Mouse (Mus musculus) T-helper 2 cell (primary cell): ENCODE data around the gene Creb1.
"Not testable (repeated sequence)": the region's sequence is repeated elsewhere in the genome, so short reads cannot be mapped to it uniquely, and the experiment has no call there.

Source experiments
- in situ Hi-C: fragments of 300-600 bp; cut with MboI, MseI; formaldehyde crosslinking; loops from one replicate; pipeline ENCODE4 v1.15.1; 2025; ENCODE audit warnings: high pct_unique_total_duplicates

The Creb1 gene

DNA sequence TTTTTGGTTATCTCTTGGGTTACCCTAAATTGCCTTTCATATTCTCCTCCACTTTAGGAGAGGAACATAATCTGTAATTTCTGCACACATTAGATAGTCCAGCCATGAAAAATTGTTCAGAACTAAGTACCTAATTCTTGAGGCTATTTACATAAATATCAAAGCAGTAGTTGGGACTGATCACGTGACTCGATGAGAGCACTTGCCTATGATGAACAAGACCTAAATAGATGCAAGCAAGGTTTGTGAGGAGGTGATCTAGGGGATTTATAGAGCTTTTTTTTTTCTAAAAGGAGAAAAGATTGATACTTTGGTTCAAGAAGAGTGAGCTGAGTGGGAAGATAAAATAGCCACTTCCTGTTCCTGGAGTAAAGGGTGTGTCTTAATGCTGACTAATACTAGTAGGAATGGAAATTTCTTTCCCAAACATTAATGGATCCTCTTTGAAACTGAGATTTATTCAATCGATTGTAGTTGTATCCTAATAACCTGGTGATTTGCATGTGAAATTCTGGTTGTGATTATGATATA is 6.5 kb downstream of the Creb1 start:
- in situ Hi-C loops, result no loop called here

DNA sequence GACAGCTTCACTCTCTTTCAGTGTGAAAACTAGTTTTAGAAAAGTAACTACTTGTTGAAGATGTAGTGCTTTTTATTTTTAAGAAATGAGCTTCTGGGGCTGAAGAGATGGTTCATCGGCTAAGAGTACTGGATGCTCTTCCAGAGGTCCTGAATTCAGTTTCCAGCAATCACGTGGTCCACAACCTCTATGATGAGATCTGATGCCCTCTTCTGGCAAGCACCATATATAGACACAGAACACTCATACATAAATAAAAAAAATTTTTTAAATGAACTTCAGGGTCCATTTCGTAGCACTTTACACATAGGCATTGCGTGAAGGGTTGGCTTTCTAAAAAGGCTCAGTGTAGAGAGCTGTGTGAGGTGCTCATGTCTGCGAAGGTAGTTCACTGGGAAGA is 11.3 kb downstream of the Creb1 start:
- in situ Hi-C loops, result no loop called here

DNA sequence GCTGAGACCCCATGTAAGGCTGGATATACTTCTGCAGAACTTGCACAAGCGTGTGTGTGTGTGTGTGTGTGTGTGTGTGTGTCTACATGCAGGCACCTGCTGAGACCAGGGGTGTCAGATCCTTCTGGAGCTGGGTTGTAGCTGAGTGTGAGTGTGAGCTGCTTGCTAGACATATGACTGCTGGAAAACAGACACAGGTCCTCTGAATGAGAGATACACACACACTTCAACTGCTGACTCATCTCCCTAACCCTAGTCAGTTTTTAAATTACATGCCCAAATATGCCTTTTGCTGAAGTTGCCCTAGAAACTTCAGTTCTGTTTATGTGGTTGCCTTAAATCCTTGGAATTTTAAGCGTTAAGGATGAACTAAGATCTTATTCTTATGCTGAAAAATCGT is 13.6 kb downstream of the Creb1 start:
- in situ Hi-C loops, result no loop called here

DNA sequence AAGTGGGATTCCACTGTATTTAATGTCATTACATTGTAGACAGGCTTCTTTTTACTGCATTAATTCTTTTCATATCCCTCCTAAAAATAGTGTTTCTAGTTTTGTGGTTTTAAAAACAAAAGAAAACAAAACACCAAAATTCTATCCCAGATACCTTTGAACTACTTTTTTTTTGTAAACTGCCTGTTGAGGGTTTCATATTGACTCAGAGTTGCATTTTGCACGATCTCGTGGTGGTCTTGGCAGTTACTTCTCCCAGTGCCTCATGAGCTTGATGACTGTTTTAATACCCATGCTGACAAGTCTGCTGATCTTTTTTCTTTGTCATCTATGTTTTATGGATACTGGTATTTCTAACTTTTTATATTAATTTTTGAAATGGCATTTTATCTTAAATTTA is 16.9 kb downstream of the Creb1 start:
- in situ Hi-C loops, result no loop called here

DNA sequence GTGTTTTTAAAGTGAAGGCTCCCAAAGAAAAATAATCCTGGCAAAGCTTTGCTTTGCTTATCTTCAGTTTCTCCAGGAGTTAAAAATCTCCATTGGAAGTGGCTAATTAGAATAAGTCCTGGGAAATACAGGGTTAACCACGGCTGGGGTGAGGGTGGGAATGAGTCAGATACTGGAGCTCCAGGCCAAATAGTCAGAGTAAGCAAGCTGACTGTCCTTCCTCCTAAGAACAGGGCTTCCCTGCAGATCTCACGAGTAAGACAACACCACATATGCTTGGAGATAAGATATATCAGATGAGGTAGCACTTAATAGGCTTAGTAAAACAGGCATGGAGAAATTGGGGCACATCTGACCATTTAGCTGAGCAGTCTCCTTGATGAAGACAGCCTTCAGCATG is 19.5 kb downstream of the Creb1 start:
- in situ Hi-C loops, result no loop called here

DNA sequence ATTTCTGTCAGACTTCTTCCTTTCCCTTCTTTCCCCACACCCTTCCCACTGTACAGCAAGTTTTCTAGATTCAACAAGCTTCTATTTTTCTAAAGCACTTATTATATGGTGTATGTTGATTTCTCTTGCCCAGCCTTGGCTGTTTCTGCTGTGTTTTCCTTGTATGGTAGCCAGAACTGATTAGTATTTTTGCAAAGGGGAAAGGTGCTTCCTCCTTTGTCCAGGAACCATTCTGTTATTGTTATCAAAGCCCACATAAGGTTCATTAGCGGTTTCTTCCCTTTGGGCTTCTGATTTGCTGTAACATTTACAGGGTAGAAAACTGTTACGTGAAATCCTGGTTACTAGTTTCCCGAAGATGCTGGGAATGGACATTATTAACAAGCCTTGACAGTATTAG is 27.7 kb downstream of the Creb1 start:
- in situ Hi-C loops, result loop anchor here (10.0 kb wide), 1 partner anchor 1495 kb away; no protein-coding TSS in a partner anchor

DNA sequence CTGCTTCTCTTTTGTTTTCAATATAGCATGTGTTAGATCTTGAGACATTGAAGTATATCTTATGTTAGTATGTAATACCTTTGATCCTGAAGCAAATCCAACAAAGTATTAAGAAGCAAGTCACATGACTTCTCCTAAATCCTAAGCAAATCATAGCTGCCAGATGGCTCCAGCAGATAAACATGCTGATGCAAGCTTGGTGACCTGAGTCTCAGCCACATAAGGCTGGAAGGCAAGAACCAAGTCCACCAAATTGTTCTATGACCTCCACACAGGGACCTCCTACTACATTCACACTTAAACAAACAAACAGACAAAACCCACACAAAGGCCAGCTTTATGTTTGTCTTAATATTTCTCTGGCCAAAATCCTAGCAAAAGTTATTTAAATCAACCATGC is 35.8 kb downstream of the Creb1 start:
- in situ Hi-C loops, result loop anchor here (10.0 kb wide), 1 partner anchor 1503 kb away; no protein-coding TSS in a partner anchor

DNA sequence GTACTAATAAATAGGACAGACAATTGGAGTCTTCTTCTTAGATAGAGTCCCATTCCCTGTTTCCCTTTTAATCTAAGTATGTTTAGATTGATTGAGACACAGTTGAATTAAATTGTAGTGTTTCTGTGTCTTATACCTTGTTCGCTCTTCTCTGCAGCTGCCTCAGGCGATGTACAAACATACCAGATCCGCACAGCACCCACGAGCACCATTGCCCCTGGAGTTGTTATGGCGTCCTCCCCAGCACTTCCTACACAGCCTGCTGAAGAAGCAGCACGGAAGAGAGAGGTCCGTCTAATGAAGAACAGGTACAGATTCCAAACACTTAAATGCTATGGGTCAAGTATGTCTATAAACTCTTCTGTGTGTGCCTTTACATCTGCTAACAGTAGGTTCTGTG is 43.6 kb downstream of the Creb1 start:
- in situ Hi-C loops, result no loop called here

DNA sequence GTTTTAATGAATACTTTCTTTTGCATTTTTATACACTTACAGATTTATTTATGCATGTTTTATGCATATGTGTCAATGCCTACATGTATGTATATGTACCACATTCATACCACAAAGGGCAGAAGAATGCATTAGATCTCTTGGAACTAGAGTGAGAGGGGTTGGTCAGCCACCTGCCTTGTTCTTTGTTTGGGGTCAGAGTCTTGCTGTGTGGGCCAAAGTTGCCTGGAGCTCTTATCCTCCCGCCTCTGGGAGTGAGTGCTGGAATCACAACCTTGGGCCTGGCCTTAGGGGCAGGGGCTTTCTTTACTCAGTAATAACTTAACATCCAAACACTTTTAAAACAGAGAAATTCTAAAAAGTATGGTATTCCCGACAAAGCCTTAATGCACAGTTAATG is 44.3 kb downstream of the Creb1 start:
- in situ Hi-C loops, result no loop called here

DNA sequence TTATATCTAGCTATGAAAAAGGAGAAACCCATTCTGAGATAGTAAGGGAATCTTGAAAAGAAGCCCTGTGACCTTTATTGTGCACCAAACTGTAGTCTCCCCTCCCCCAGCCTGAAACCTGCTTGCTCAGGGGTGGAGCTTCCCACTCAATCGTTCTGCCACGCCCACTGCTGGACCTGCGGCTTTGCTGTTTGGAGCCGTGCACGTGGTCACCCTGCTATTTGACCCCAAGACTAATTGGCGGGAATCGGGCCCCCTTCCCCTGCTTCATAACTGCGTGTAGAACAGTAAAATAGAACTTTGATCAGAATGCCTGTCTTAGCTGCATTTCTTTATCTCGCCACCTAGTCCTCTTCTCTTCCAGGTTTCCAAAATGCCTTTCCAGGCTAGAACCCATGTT is 45.5 kb downstream of the Creb1 start:
- in situ Hi-C loops, result not testable (repeated sequence)

DNA sequence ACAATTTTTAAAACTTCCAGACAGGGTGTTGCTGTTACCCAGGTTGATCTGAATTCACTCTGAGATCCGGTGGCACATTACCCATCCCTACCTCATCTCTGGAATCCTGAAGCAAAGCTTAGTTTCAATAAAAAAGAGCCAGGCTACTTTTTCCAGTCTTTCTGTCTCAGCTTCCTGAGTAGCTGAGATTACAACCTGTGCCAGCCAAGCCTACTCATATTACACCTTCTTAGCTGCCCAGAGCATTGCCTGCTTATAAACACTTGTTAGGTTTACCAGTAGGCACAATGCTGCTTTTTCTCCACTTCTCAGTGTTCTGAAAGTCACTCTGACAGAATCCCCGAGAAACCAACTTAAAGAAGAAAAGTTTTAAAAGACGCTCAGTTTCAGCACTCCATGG is 46.4 kb downstream of the Creb1 start:
- in situ Hi-C loops, result no loop called here

DNA sequence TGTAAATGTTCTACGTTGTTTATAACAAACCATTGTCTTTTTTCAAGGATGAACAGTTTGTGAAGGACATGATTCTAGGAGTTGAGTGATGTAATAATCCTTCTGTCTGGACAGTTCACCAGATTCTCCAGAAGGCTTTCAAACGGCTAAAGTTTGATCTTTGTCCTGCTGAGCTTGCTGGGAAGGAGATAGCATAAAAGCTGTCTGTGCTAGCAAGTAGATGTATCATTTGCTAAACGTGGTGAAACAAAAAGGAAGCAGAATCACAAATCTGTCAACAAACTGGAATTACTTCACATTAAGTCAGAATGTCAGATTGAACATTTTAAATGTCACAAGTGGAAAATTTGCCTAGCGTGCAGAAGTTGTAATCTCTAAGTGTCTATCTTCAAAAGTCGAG is 66.5 kb downstream of the Creb1 start:
- in situ Hi-C loops, result no loop called here

DNA sequence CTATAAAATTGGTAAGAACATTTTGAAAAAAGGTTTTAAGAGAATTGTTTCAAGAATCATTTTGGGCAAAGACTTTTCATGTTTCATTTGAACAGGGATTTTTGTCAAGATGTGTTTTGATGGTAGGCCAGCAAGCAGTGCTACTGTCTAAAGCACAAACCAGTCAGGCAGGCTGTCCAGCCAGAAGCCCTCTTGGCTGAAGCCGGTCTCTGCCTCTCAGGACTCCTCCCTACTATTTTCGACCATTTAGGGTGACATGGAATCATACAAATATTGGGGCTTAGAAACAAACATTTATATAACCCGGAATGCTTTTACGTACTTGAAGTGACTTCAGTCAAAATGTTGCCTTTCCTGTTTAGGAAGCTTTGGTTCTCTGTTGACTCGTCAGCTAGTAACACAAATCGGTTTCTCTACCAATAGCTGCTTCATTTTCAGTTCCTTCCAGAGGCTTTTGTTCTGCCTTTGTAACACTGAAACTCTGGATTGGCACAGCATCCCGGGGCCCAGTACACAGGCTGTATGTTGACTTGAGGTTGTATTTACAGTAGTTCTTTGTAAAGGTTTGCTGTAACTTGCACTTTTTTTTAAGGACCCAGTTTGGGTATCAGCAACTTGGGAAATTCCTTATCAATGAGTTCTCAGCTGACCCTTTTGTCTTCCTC is 68.1 kb downstream of the Creb1 start:
- in situ Hi-C loops, result no loop called here

DNA sequence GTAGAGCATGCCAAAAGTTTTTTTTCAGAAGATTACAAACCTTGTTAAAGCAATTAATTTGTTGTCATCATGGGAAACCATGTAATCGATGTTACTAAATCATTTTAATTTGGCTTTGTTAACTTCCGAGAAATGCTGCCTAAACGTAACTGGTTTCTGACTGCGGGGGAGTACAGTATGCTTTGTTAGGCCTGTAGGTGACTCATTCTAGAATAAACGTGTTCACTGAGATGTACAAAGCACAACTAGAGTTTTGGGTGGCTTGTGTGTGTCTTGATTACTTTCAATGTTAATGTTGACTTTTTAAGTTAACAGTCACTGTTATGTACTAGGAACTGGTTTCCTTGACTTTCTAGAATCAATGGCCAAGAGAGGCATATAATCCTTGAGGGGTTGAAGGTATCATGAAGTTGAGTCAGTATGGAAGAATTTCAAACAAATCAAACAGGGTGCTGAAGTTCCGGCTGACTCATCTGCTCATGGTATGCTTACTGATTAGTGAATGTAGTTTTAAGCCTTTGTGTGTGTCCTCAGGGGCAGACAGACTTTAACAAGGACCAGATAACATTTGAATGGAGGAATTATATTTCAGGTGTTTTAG is 68.9 kb downstream of the Creb1 start:
- in situ Hi-C loops, result no loop called here

DNA sequence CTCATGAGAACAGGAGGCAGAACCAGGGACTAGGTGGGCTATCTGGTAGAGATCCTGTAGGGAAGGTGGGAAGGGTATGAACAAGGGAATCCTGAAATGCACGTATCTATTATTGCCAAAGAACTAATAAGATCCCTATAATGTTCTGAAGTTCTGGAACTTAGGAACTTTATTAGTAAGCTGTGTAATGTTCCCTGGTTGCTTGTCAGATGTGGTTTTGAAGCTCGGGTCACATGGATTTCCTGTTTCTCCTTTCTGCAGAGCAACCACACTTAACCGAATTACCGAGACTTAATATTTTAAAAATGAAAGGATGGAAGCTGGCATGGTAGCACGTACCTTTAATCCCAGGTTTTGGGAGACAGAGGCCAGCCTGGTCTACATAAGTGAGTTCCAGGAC is 70.9 kb downstream of the Creb1 start:
- in situ Hi-C loops, result no loop called here

DNA sequence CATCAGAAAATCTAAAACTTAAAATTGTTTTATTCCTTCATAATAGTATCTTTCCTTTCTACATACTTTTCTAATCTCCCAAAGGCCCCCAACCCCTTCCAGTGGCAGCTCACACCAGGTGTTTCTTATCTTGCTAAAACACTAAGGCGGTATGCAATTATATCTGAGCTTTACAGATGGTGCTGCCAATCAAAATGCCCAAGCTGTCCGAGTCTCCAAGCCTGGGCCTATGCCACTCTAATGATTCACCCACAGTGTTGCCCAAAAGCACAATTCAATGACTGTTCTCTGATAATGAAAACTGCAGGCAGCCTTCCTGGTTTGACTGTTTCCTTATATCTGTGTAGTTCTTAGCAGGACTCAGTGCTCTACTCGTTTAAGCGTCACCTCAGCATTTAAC is 76.7 kb downstream of the Creb1 start:
- in situ Hi-C loops, result no loop called here

DNA sequence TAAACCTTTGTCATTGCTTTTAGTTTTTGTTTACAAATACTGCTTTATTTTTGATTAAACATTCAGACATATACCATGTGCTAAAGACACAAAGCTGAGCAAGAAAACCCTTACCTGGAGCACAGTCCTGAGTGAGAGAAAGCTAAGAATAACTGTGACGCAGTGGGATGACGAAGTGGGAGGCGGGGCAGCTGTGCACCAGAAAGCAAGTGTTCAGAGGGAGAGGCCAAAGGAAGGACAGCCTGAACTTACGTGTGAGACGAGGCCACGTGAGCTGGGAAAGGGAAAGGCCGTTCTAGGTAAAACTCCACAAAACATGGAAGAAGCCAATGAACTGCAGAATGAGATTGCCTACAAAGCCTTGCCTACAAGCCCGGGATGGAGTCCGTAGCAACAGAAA is 77.5 kb downstream of the Creb1 start:
- in situ Hi-C loops, result no loop called here

DNA sequence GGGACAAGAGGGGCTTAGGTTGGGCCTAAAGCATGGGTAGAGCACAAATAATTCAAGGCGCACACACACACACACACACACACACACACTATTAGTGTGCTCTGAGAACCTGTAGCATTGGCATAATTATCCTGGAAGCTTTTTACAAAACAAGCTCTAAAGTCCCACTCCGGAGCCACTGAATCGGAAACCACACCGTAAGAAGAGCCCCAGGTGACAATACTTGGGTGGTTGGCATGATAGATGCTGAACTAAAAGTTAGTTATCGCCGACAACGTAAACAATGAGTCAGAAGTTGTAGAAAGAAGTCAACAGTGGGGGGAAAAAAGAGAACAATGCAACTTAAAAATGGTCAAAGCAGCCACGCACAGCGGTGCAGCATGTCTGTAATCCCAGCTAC is 81.9 kb downstream of the Creb1 start:
- in situ Hi-C loops, result no loop called here

DNA sequence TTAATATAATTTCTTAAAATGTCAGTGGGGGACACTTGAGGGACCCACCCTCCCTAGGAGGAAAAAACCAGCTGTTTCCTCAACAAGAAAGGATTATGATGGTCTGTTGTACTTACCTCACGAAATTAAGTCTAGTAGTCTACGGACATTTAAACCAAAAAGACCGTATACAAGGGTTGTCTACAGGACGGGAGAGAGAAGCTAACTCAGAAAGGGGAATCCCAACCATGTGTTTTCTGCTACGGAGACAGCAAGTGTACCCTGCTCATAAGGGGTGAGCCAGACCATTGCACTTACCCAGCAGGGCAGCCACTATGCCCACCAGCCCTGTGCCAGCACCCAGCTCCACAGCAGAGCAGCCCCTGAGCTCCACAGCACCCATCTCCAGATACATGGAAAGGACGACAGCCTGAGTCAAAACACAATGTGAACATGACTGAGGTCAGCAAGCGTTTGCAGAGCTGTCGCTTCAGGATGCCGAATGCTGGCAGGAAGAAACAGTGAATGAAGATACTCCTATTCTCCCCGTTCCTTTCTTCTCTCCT is 82.4 kb downstream of the Creb1 start:
- in situ Hi-C loops, result no loop called here

DNA sequence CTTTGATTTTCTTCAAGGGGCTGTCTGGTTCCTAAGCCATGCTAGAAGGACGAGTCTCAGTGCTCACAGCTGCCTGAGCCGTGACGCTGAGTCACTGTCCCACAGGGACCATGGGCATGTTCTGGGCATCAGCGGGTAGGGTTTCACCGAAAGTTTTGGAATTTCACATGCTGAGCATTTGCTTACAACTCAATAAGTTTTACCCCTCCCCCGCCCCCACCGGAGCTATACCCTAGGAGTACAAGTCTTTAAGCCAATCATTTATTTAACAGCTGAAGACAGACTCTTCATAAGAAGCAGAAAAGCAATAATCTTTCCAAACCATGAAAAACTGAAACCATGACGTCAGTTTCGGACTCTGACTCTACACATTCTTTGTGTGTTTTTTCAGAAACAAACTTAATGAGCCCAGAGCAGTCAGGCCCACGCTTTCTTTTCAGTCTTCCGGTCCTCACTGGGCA is 83.1 kb downstream of the Creb1 start:
- in situ Hi-C loops, result no loop called here

DNA sequence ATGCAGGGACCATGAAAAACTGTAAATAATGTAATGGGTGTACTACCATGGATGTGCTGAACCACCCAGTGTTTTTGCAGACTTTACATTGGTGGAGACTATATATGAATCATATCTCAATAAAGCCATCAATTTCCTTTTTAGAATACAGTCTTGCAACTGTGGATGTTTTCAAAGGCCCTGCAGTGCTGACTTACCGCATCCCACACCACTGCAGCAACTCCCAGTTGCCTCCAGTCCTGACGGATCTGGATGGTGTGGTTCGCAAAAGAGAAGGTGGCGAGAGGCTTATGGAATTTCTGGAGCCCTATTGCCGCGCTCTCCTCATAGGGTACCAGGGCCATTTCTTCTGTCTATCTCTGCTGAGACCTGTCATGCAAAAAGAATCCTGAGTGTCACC is 83.6 kb downstream of the Creb1 start:
- in situ Hi-C loops, result no loop called here

DNA sequence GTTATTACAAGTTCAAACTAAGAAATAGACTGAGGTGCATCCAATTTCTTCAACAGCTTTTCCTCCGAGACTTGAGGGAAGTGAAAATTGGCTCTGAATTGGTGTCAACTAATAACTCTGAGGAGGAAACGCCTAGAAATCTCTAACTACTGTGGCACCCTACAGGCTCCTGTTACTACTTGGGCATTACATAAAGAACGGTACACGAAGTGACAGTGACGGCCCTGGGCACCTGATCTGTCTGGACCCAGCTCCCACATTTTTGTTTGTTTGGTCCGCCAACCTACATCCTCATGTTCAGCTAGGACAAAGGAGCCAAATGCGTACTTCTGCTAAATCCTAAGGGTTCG is 84.1 kb downstream of the Creb1 start:
- in situ Hi-C loops, result no loop called here
